ENCODE assay signal across 9 mouse cellular contexts in genomic region chrX:20366036-20366435, GRCm38 (mm10). TPM values are rescaled to one million over a fixed set of nuclear protein-coding genes. Genes with fewer than 3 reads are reported as not detected.
DNase-seq lines count a peak whose midpoint lies in the region; ATAC-seq and TF ChIP-seq lines count a peak whose summit lies in the region.
"Had no signal": no experiment of that assay in that cellular context is flagged by ENCODE, and none has a peak within 500 bp of the region (broad histone marks: within the 10 kb centered on the region; RNA-seq: fewer than 3 reads in every experiment).

No protein-coding gene starts in this region.

- H3K9ac ChIP-seq in kidney, embryonic 16.5 days (replicated peaks; ENCODE audit: low read length), result no peak overlapping the region
- H3K9ac ChIP-seq in hindbrain, postnatal 0 days (replicated peaks; ENCODE audit: low read length), result no peak overlapping the region
- no peak overlapping the region for H3K9ac ChIP-seq in midbrain, embryonic 16.5 days (ENCODE audit: low read depth, low read length)

- H3K4me2 ChIP-seq in kidney, embryonic 16.5 days (replicated peaks; ENCODE audit: low read depth, low read length), result peak overlapping the region; percentile 33
- peak overlapping the region; percentile 41 for H3K4me2 ChIP-seq in hindbrain, postnatal 0 days (ENCODE audit: low read depth, low read length)
- H3K4me2 ChIP-seq in midbrain, embryonic 16.5 days (ENCODE audit: low read length), result peak overlapping the region; percentile 43

- intact Hi-C loops in heart, postnatal 14 days (cut with DNase I), result loop anchor here (5.0 kb wide), 2 partner anchors 61 to 206 kb away; partner anchors contain the start of gene Jade3

- DNase-seq in kidney, adult 18-20 months, result no peak
- DNase-seq in brain, adult 2 months (ENCODE audit: low read depth, low spot score), result peak; percentile 10
- DNase-seq in hindbrain, postnatal 0 days (ENCODE audit: low spot score), result no peak
- no peak for DNase-seq in gastrocnemius, postnatal 25 days
- no peak for DNase-seq in heart, postnatal 14 days

- 41% methylated on average over 1 of the region's 1 CpGs for WGBS in kidney, embryonic 16.5 days
- WGBS in hindbrain, postnatal 0 days, result 38% methylated on average over 1 of the region's 1 CpGs
- WGBS in midbrain, embryonic 16.5 days, result 64% methylated on average over 1 of the region's 1 CpGs

- no peaks in the 10 kb centered on the region for H3K27me3 ChIP-seq in kidney, embryonic 16.5 days (ENCODE audit: insufficient read depth, low read length)
- H3K27me3 ChIP-seq in hindbrain, postnatal 0 days (ENCODE audit: insufficient read depth, low read length), result no peaks in the 10 kb centered on the region
- H3K27me3 ChIP-seq in midbrain, embryonic 16.5 days (ENCODE audit: control insufficient read depth, insufficient read depth, low read depth, low read length), result no peaks in the 10 kb centered on the region

- H3K4me3 ChIP-seq in kidney, embryonic 16.5 days (ENCODE audit: low read length), result no peak overlapping the region
- no peak overlapping the region for H3K4me3 ChIP-seq in hindbrain, postnatal 0 days (ENCODE audit: low read length)
- peak overlapping the region; percentile 11; the same call in 1 of the 2 replicates for H3K4me3 ChIP-seq in midbrain, embryonic 16.5 days (ENCODE audit: low read depth, low read length)

- no peaks in the 10 kb centered on the region for H3K9me3 ChIP-seq in kidney, embryonic 16.5 days (ENCODE audit: low read length)
- H3K9me3 ChIP-seq in hindbrain, postnatal 0 days (ENCODE audit: low read length), result no peaks in the 10 kb centered on the region
- no peaks in the 10 kb centered on the region for H3K9me3 ChIP-seq in midbrain, embryonic 16.5 days (replicated peaks; ENCODE audit: control insufficient read depth, low read length, poor library complexity, severe bottlenecking)

- H3K27ac ChIP-seq in kidney, embryonic 16.5 days (ENCODE audit: low read length), result no peak overlapping the region
- H3K27ac ChIP-seq in hindbrain, postnatal 0 days, result no peak overlapping the region
- H3K27ac ChIP-seq in midbrain, embryonic 16.5 days (ENCODE audit: low read length), result no peak overlapping the region

- TF ChIP-seq CTCF in hindbrain, postnatal 0 days (IDR thresholded peaks at IDR 0.05; ENCODE audit: low read depth), result peak; percentile 25

- no peaks in the 10 kb centered on the region for H3K4me1 ChIP-seq in kidney, embryonic 16.5 days (ENCODE audit: insufficient read depth, low read length)
- no peaks in the 10 kb centered on the region for H3K4me1 ChIP-seq in hindbrain, postnatal 0 days (ENCODE audit: insufficient read depth, low read length)
- H3K4me1 ChIP-seq in midbrain, embryonic 16.5 days (ENCODE audit: control insufficient read depth, insufficient read depth, low read length), result peaks cover 5% of the 10 kb centered on the region; the same call in 1 of the 2 replicates

- no peak for ATAC-seq in kidney, embryonic 16.5 days (ENCODE audit: low FRiP score, low TSS enrichment)
- no peak for ATAC-seq in hindbrain, postnatal 0 days
- no peak for ATAC-seq in midbrain, embryonic 16.5 days
- ATAC-seq in megakaryocyte progenitor cell, adult 5-6 weeks (replicated peaks; ENCODE audit: poor library complexity), result no peak
- ATAC-seq: inflammation-experienced regulatory T-cells, adult 6 months had no signal

- no peaks in the 10 kb centered on the region for H3K36me3 ChIP-seq in kidney, embryonic 16.5 days (ENCODE audit: insufficient read depth, low read length)
- no peaks in the 10 kb centered on the region for H3K36me3 ChIP-seq in hindbrain, postnatal 0 days (ENCODE audit: insufficient read depth, low read length)
- no peaks in the 10 kb centered on the region for H3K36me3 ChIP-seq in midbrain, embryonic 16.5 days (ENCODE audit: control insufficient read depth, insufficient read depth, low read length)

RNA-seq across cellular contexts. Expression of gene Rp2, which starts 1.8 kb away (rescaled TPM):
- 19.4 and 21.4 TPM in 2 replicates for polyA plus RNA-seq in kidney, embryonic 16.5 days (2015; fragmentation: Nextera tagmentation; extraction: Ambion mirVana)
- 12.5 and 12.8 TPM in 2 replicates for total RNA-seq in hindbrain, postnatal 0 days (2014; rRNA removed)
- 11.2 and 11.3 TPM in 2 replicates for polyA plus RNA-seq in hindbrain, postnatal 0 days (2015; fragmentation: Nextera tagmentation; extraction: Ambion mirVana)
- polyA plus RNA-seq in midbrain, embryonic 16.5 days (2015; fragmentation: Nextera tagmentation; extraction: Ambion mirVana), result 14.9 and 15.6 TPM in 2 replicates
- 43.8 and 48.7 TPM in 2 replicates for total RNA-seq in megakaryocyte progenitor cell, adult 5-6 weeks (2015)
- total RNA-seq in megakaryocyte progenitor cell, adult 5-6 weeks (2017), result 36.5 and 47.4 TPM in 2 replicates
- 1 to 10 TPM; 4.2 to 5.1 TPM for total RNA-seq in gastrocnemius, postnatal 25 days (2021)
- total RNA-seq in heart, postnatal 14 days (2021), result 10 to 100 TPM; 10.7 to 11.1 TPM

RNA-seq across cellular contexts. Expression of gene Jade3, which starts 59.5 kb away (rescaled TPM):
- polyA plus RNA-seq in kidney, embryonic 16.5 days (2015; fragmentation: Nextera tagmentation; extraction: Ambion mirVana), result 12.5 and 13.5 TPM in 2 replicates
- total RNA-seq in hindbrain, postnatal 0 days (2014; rRNA removed), result 4.9 and 5.9 TPM in 2 replicates
- 2.3 and 2.6 TPM in 2 replicates for polyA plus RNA-seq in hindbrain, postnatal 0 days (2015; fragmentation: Nextera tagmentation; extraction: Ambion mirVana)
- 5.3 and 6.3 TPM in 2 replicates for polyA plus RNA-seq in midbrain, embryonic 16.5 days (2015; fragmentation: Nextera tagmentation; extraction: Ambion mirVana)
- 13.4 and 15.8 TPM in 2 replicates for total RNA-seq in megakaryocyte progenitor cell, adult 5-6 weeks (2015)
- 12.2 and 13.6 TPM in 2 replicates for total RNA-seq in megakaryocyte progenitor cell, adult 5-6 weeks (2017)
- total RNA-seq in gastrocnemius, postnatal 25 days (2021), result under 1 TPM; 0.72 to 0.95 TPM
- 1 to 10 TPM; 2.9 to 3.0 TPM for total RNA-seq in heart, postnatal 14 days (2021)
